Mouse (Mus musculus) hindbrain, embryonic 11.5 days (tissue): ENCODE results near the gene Bnip1. TPM values are rescaled to one million over a fixed set of nuclear protein-coding genes. Genes with fewer than 3 reads are reported as not detected.

Experiments used
- ATAC-seq: fragments of 200-750 bp; cut with Nextera tagmentation; 2 replicates; pipeline ENCODE4 v1.8.0; 2017; ENCODE audit warnings: mild to moderate bottlenecking, moderate TSS enrichment, moderate library complexity; ENCODE audit not compliant: low FRiP score
- DNase-seq: peaks from one replicate; pipeline ENCODE4 v3.0.0-alpha.2; 2015; ENCODE audit warnings: low spot score
- H3K27ac ChIP-seq: fragments of 300-500 bp; sonication (generic); 2 replicates; pipeline ENCODE4 v1.5.1; 2014; ENCODE audit warnings: mild to moderate bottlenecking, low read depth, low read length
- H3K27me3 ChIP-seq: fragments of 300-500 bp; sonication (generic); 2 replicates; pipeline ENCODE4 v1.6.1; 2014; ENCODE audit warnings: mild to moderate bottlenecking, low read length, moderate library complexity, mixed read lengths; ENCODE audit not compliant: control insufficient read depth, insufficient read depth
- H3K36me3 ChIP-seq: fragments of 300-500 bp; sonication (generic); 2 replicates; pipeline ENCODE4 v1.6.1; 2014; ENCODE audit warnings: mild to moderate bottlenecking, low read length, moderate library complexity, mixed read lengths; ENCODE audit not compliant: control insufficient read depth, insufficient read depth
- H3K4me1 ChIP-seq: fragments of 300-500 bp; sonication (generic); replicated peaks from 2 replicates; pipeline ENCODE4 v1.6.1; 2014; ENCODE audit warnings: low read length, mixed read lengths; ENCODE audit not compliant: control insufficient read depth, insufficient read depth
- H3K4me2 ChIP-seq: fragments of 300-500 bp; sonication (generic); replicated peaks from 2 replicates; pipeline ENCODE4 v1.6.1; 2014; ENCODE audit warnings: mild to moderate bottlenecking, low read depth, low read length
- H3K4me3 ChIP-seq: fragments of 300-500 bp; sonication (generic); 2 replicates; pipeline ENCODE4 v1.5.1; 2014; ENCODE audit warnings: low read depth, low read length
- H3K9ac ChIP-seq: fragments of 300-500 bp; sonication (generic); 2 replicates; pipeline ENCODE4 v1.6.1; 2014; ENCODE audit warnings: low read depth, low read length
- H3K9me3 ChIP-seq: fragments of 300-500 bp; sonication (generic); 2 replicates; pipeline ENCODE4 v1.6.1; 2016; ENCODE audit warnings: low read length; ENCODE audit not compliant: control insufficient read depth
- WGBS: fragments of 180-500 bp; shearing (Covaris S2); extraction: QIAGEN DNeasy Blood & Tissue Kit; methylation state at CpG from one replicate; pipeline ENCODE4 v1.1.7; 2014; 5-methylcytosine and 5-hydroxymethylcytosine counted together
- polyA plus RNA-seq: library from polyadenylated mRNA; unstranded; fragments of >200 nt; fragmentation: Nextera tagmentation; extraction: Ambion mirVana; gene quantifications from 2 replicates; pipeline ENCODE4 v1.2.1, GENCODE M21; 2014

Bnip1 gene
- polyA plus RNA-seq, 1 experiment from 2014 or later: 52.9 TPM

GRCm38 (mm10) chr17:26812607-26813006, 31.7 kb downstream of the Bnip1 start:
- Histone ChIP-seq H3K9me3 (no peaks in the 10 kb centered on the region), H3K36me3 (no peaks in the 10 kb centered on the region), H3K4me3 (no peak overlapping the region), H3K27me3 (no peaks in the 10 kb centered on the region), H3K9ac (no peak overlapping the region), H3K27ac (no peak overlapping the region), H3K4me2 (no peak overlapping the region), H3K4me1 (no peaks in the 10 kb centered on the region)
- WGBS: 76% methylated on average over 2 of the region's 2 CpGs
- no peak for ATAC-seq
- DNase-seq: no peak

- H3K4me1 ChIP-seq: no peaks in the 10 kb centered on the region
- H3K4me3 ChIP-seq: no peak overlapping the region
- H3K27me3 ChIP-seq: no peaks in the 10 kb centered on the region
- no peaks in the 10 kb centered on the region for H3K36me3 ChIP-seq
- H3K4me2 ChIP-seq: no peak overlapping the region
- ATAC-seq: no peak
- H3K9ac ChIP-seq: no peak overlapping the region
- 87% methylated on average over 9 of the region's 9 CpGs for WGBS
- no peaks in the 10 kb centered on the region for H3K9me3 ChIP-seq
- DNase-seq: no peak
- no peak overlapping the region for H3K27ac ChIP-seq
Measured at GRCm38 (mm10) chr17:26813497-26813896, 32.6 kb downstream of the Bnip1 start.

GRCm38 (mm10) chr17:26816810-26817209, 35.9 kb downstream of the Bnip1 start:
- no peaks in the 10 kb centered on the region for H3K4me1 ChIP-seq
- no peaks in the 10 kb centered on the region for H3K36me3 ChIP-seq
- H3K9ac ChIP-seq: no peak overlapping the region
- H3K9me3 ChIP-seq: no peaks in the 10 kb centered on the region
- no peaks in the 10 kb centered on the region for H3K27me3 ChIP-seq
- no peak overlapping the region for H3K4me3 ChIP-seq
- H3K4me2 ChIP-seq: no peak overlapping the region
- no peak overlapping the region for H3K27ac ChIP-seq
- no peak for DNase-seq
- 84% methylated on average over 6 of the region's 6 CpGs for WGBS
- ATAC-seq: no peak

GRCm38 (mm10) chr17:26817776-26818175, 36.9 kb downstream of the Bnip1 start:
- no peaks in the 10 kb centered on the region for H3K27me3 ChIP-seq
- no peak overlapping the region for H3K4me3 ChIP-seq
- DNase-seq (no peak), ATAC-seq (no peak)
- H3K27ac ChIP-seq: no peak overlapping the region
- no peaks in the 10 kb centered on the region for H3K36me3 ChIP-seq
- H3K9ac ChIP-seq: no peak overlapping the region
- no peaks in the 10 kb centered on the region for H3K4me1 ChIP-seq
- H3K4me2 ChIP-seq: no peak overlapping the region
- H3K9me3 ChIP-seq: no peaks in the 10 kb centered on the region

GRCm38 (mm10) chr17:26826131-26826530, 45.3 kb downstream of the Bnip1 start:
- no peak for ATAC-seq
- Histone ChIP-seq H3K9ac (no peak overlapping the region), H3K27me3 (no peaks in the 10 kb centered on the region; the same call in 1 of the 2 replicates), H3K4me2 (no peak overlapping the region), H3K9me3 (no peaks in the 10 kb centered on the region), H3K4me1 (no peaks in the 10 kb centered on the region), H3K27ac (no peak overlapping the region), H3K36me3 (no peaks in the 10 kb centered on the region), H3K4me3 (no peak overlapping the region)
- no peak for DNase-seq
- WGBS: 69% methylated on average over 14 of the region's 17 CpGs

GRCm38 (mm10) chr17:26833806-26834205, 52.9 kb downstream of the Bnip1 start:
- H3K27ac ChIP-seq: no peak overlapping the region
- H3K36me3 ChIP-seq: no peaks in the 10 kb centered on the region
- no peak overlapping the region for H3K9ac ChIP-seq
- peaks cover 50% of the 10 kb centered on the region for H3K27me3 ChIP-seq
- no peak for ATAC-seq
- DNase-seq: no peak
- H3K4me2 ChIP-seq: no peak overlapping the region
- no peak overlapping the region for H3K4me3 ChIP-seq
- no peaks in the 10 kb centered on the region for H3K9me3 ChIP-seq
- 82% methylated on average over 2 of the region's 2 CpGs for WGBS
- no peaks in the 10 kb centered on the region for H3K4me1 ChIP-seq

GRCm38 (mm10) chr17:26834302-26834965, 53.6 kb downstream of the Bnip1 start:
- Histone ChIP-seq H3K4me1 (no peaks in the 10 kb centered on the region), H3K27me3 (peaks cover 56% of the 10 kb centered on the region), H3K4me3 (no peak overlapping the region), H3K27ac (no peak overlapping the region), H3K9me3 (no peaks in the 10 kb centered on the region), H3K4me2 (no peak overlapping the region), H3K9ac (no peak overlapping the region), H3K36me3 (no peaks in the 10 kb centered on the region)
- ATAC-seq (no peak), DNase-seq (no peak)
- WGBS: 71% methylated on average over 5 of the region's 5 CpGs

- 12% methylated on average over 3 of the region's 9 CpGs for WGBS
- Histone ChIP-seq H3K27ac (no peak overlapping the region), H3K36me3 (no peaks in the 10 kb centered on the region), H3K4me3 (no peak overlapping the region), H3K9me3 (no peaks in the 10 kb centered on the region), H3K4me2 (no peak overlapping the region), H3K4me1 (no peaks in the 10 kb centered on the region), H3K27me3 (peaks cover 63% of the 10 kb centered on the region), H3K9ac (no peak overlapping the region)
- DNase-seq: no peak
- no peak for ATAC-seq
Measured at GRCm38 (mm10) chr17:26834966-26835755, 54.3 kb downstream of the Bnip1 start.

- no peak for ATAC-seq
- Histone ChIP-seq H3K36me3 (no peaks in the 10 kb centered on the region), H3K4me3 (no peak overlapping the region), H3K27me3 (peaks cover 71% of the 10 kb centered on the region), H3K27ac (no peak overlapping the region), H3K9me3 (no peaks in the 10 kb centered on the region), H3K4me1 (no peaks in the 10 kb centered on the region), H3K4me2 (no peak overlapping the region), H3K9ac (no peak overlapping the region)
- 9% methylated on average over 8 of the region's 8 CpGs for WGBS
- DNase-seq: no peak
Measured at GRCm38 (mm10) chr17:26835956-26836355, 55.1 kb downstream of the Bnip1 start.
